Mouse (Mus musculus) liver, embryonic 14 days (tissue): ENCODE results near the gene Cetn2. TPM values are rescaled to one million over a fixed set of nuclear protein-coding genes. Genes with fewer than 3 reads are reported as not detected.

Experiments
- polyA plus RNA-seq: library from polyadenylated mRNA; depleted of rRNA; stranded (reverse); fragments of >200 nt; gene quantifications from 2 replicates; pipeline ENCODE4 v1.2.3, GENCODE M21; 2012; rRNA removed

Gene Cetn2
- polyA plus RNA-seq = 15.2 and 16.0 TPM in 2 replicates

DNA sequence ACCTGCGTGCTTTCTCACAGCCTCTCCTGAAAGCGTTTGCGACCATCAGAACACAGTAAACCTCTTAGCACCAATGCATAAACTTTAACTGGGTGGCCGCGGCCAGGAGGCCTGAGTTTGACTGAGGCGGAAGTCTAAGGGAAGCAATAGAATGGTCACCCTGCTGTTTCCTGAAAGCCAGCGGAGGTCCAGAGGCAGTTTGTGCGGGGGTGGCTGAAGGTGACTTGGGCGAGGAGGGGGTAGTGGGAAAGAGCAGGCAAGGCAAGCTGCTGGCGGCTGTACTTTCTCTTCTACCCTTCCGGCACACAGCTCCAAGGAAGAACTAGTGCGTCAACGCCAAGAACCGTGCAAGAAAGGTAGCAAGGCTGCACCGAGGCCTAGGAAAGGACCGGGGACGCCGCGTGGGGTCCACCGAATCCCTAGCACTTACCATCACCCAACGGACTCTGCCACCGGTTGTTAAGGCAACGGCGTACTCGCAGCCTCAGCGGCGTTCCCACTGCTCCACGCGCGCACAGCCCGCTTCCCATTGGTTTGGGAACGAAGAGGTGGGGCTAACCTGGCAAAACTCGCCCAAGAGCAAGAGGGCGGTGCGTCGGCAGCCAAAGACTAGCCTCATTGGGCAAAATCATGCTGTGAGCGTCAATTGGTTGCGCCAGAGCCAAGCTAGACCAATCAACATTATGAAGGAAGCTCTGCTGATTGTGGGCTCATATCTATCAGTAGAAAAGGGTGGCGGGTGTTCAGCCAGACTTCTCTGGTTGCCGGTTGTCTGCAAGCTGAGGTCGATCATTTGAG is at the start of gene Cetn2, which contains the start of gene Nsdhl:
Gene Cetn2 (minus strand): TSS at position 528 of the 798 bp plus-strand sequence.
Gene Nsdhl (plus strand): TSS at position 674 of the 798 bp plus-strand sequence.

Other genes starting within 250 kb of the Cetn2 start
- 0.01 TPM in 1 of 2 replicates, not detected in the other for gene Gabrq, start 93.2 kb downstream of the Cetn2 start, polyA plus RNA-seq
- 23.6 and 27.1 TPM in 2 replicates for gene Nsdhl, start 146 bp upstream of the Cetn2 start, polyA plus RNA-seq
- gene Zfp185, start 68.9 kb upstream of the Cetn2 start, polyA plus RNA-seq = 0.76 and 1.1 TPM in 2 replicates
- 0.03 TPM in 1 of 2 replicates, not detected in the other for gene Pnma5, start 118.7 kb upstream of the Cetn2 start, polyA plus RNA-seq
- 0.01 TPM in 1 of 2 replicates, not detected in the other for gene Pnma3, start 146.4 kb upstream of the Cetn2 start, polyA plus RNA-seq
- 0.56 and 0.80 TPM in 2 replicates for gene Xlr4a, start 164.1 kb upstream of the Cetn2 start, polyA plus RNA-seq
- 0.59 and 1.3 TPM in 2 replicates for gene Xlr3a, start 178.7 kb upstream of the Cetn2 start, polyA plus RNA-seq
- 0.01 and 0.02 TPM in 2 replicates for gene Gm14685, start 198.6 kb upstream of the Cetn2 start, polyA plus RNA-seq
- gene Xlr5b, start 230.4 kb upstream of the Cetn2 start, polyA plus RNA-seq = not detected in 2 replicates
- 0.01 and 0.05 TPM in 2 replicates for gene DXBay18, start 231.0 kb upstream of the Cetn2 start, polyA plus RNA-seq